Mouse (Mus musculus): ENCODE measurements around the gene Ulk4. TPM values are rescaled to one million over a fixed set of nuclear protein-coding genes. Genes with fewer than 3 reads are reported as not detected.

The Ulk4 gene
- polyA plus RNA-seq, 2 experiments, result 0.40 to 30.5 TPM

DNA sequence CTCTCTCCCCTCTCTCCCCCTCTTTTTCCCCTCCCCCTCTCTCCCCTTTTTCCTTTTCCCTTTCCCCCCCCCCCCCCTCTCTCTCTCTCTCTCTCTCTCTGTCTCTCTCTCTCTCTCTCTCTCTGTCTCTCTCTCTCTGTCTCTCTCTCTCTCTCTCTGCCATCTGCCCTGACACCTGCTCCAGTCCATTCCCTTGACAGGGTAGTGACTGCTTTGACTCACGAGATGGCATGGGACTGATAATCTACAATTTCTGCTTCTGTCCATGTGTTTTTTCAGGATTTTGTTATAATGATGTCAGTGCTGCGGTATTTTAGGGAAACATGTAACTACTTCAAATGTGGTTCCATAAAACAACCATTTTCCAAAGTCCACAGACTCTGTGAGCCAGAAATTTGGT lies 147.5 kb downstream of the Ulk4 start:
- ATAC-seq (ENCODE audit: insufficient read depth), result no peak
- Histone ChIP-seq H3K4me3 (ENCODE audit: insufficient read depth in 1 of 2, low read depth in 2 of 2, low read length in 2 of 2) (no peak overlapping the region), H3K27ac (no peak overlapping the region)

DNA sequence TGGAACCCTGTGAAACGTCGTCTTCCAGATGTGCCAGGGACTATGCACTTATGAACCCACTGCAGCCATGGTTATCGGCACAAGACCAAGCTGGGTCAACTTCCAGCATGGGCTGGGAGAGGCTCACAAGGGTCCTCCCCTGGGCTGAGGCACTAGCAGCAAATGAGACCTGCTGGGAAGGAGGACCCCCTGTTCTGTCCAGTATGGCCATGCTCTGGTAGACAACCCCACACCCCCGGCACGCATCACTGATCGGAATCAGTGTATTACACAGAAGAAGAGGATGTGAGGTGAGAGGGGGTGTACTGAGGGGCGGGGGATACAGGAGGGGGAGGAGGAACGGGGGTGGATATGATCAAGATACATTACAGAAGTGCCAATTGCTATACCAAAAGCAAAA lies 148.1 kb downstream of the Ulk4 start:
- Histone ChIP-seq H3K4me3 (ENCODE audit: insufficient read depth in 1 of 2, low read depth in 2 of 2, low read length in 2 of 2) (no peak overlapping the region), H3K36me3 (replicated peaks; ENCODE audit: control insufficient read depth, insufficient read depth, low read depth) (no peaks in the 10 kb centered on the region), H3K27me3 (ENCODE audit: control insufficient read depth, insufficient read depth, low read length) (no peaks in the 10 kb centered on the region), H3K9me3 (ENCODE audit: control insufficient read depth, low read length) (no peaks in the 10 kb centered on the region), H3K27ac (no peak overlapping the region), H3K4me2 (ENCODE audit: low read depth) (no peak overlapping the region), H3K4me1 (replicated peaks; ENCODE audit: control insufficient read depth in 2 of 2, insufficient read depth in 2 of 2, low read length in 1 of 2) (no peaks in the 10 kb centered on the region), H3K9ac (replicated peaks) (no peak overlapping the region)
- no peak for TF ChIP-seq EP300 (IDR thresholded peaks at IDR 0.05; ENCODE audit: low read depth)
- TF ChIP-seq CTCF (IDR thresholded peaks at IDR 0.05; ENCODE audit: low read depth), result no peak
- no peak for ATAC-seq (ENCODE audit: insufficient read depth)
- 71% methylated on average over 8 of the region's 8 CpGs for WGBS (ENCODE audit: insufficient replicate concordance)
- DNase-seq (ENCODE audit: low read depth in 3 of 3, low spot score in 3 of 3), result no peak

More for the DNA sequence above, 147.5 kb downstream of the Ulk4 start:
- Histone ChIP-seq H3K36me3 (replicated peaks; ENCODE audit: control insufficient read depth, insufficient read depth, low read depth) (no peaks in the 10 kb centered on the region), H3K4me1 (replicated peaks; ENCODE audit: control insufficient read depth in 2 of 2, insufficient read depth in 2 of 2, low read length in 1 of 2) (no peaks in the 10 kb centered on the region), H3K27me3 (ENCODE audit: control insufficient read depth, insufficient read depth, low read length) (no peaks in the 10 kb centered on the region), H3K9me3 (ENCODE audit: control insufficient read depth, low read length) (no peaks in the 10 kb centered on the region), H3K4me2 (ENCODE audit: low read depth) (no peak overlapping the region), H3K9ac (replicated peaks) (no peak overlapping the region)
- no peak for DNase-seq (ENCODE audit: low read depth in 3 of 3, low spot score in 3 of 3)
- TF ChIP-seq CTCF (IDR thresholded peaks at IDR 0.05; ENCODE audit: low read depth) (no peak), EP300 (IDR thresholded peaks at IDR 0.05; ENCODE audit: low read depth) (no peak)
- WGBS (ENCODE audit: insufficient replicate concordance), result 56% methylated on average over 2 of the region's 2 CpGs

DNA sequence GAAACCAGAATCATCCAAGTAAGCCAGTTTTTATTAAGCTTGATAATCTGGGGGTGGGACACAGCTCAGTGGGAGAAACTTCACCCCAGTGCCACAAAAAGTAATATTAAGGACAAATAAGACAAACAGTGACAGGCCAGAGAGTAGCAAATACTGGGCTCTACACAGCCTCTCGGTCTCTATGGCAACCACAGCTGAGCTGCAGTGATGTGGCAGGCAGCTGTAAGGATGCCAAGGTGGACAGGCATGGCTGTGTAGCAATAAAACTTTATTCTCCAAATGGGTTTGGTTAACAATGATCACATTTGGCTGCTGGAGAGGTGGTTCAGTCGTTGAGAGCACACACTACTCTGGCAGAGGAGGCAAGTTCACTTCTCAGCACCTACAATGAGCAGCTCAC lies 150.0 kb downstream of the Ulk4 start:
- TF ChIP-seq EP300 (IDR thresholded peaks at IDR 0.05; ENCODE audit: low read depth), result no peak
- TF ChIP-seq CTCF (IDR thresholded peaks at IDR 0.05; ENCODE audit: low read depth), result no peak
- no peaks in the 10 kb centered on the region for H3K27me3 ChIP-seq (ENCODE audit: control insufficient read depth, insufficient read depth, low read length)
- H3K9ac ChIP-seq (replicated peaks), result no peak overlapping the region
- ATAC-seq (ENCODE audit: insufficient read depth), result no peak
- no peaks in the 10 kb centered on the region for H3K4me1 ChIP-seq (replicated peaks; ENCODE audit: control insufficient read depth in 2 of 2, insufficient read depth in 2 of 2, low read length in 1 of 2)
- H3K36me3 ChIP-seq (replicated peaks; ENCODE audit: control insufficient read depth, insufficient read depth, low read depth), result no peaks in the 10 kb centered on the region
- no peaks in the 10 kb centered on the region for H3K9me3 ChIP-seq (ENCODE audit: control insufficient read depth, low read length)
- 64% methylated on average over 2 of the region's 2 CpGs for WGBS (ENCODE audit: insufficient replicate concordance)
- no peak overlapping the region for H3K4me3 ChIP-seq (ENCODE audit: insufficient read depth in 1 of 2, low read depth in 2 of 2, low read length in 2 of 2)
- DNase-seq (ENCODE audit: low read depth in 3 of 3, low spot score in 3 of 3), result no peak
- no peak overlapping the region for H3K4me2 ChIP-seq (ENCODE audit: low read depth)
- H3K27ac ChIP-seq, result no peak overlapping the region

DNA sequence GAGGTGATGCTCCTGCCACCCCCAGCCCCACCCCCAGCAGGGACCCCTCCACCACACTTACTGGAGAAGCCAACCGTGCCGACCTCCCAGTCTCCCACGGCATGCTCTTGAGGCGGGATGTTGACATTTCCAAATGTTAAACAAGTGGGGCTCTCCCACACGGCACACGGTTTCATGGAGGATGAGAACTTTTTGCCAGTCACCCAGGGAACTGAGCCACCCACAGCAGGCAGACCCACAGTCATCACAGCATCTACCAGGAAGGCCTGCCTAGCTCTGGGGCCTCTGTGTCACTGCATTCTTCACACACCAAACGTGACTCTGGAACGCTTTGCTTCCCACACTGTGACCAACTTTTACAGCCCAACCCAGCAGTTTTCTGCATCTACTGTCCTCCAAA lies 152.3 kb downstream of the Ulk4 start:
- DNase-seq (ENCODE audit: low read depth in 3 of 3, low spot score in 3 of 3) (no peak), ATAC-seq (ENCODE audit: insufficient read depth) (no peak)
- Histone ChIP-seq H3K9me3 (ENCODE audit: control insufficient read depth, low read length) (no peaks in the 10 kb centered on the region), H3K4me3 (ENCODE audit: insufficient read depth in 1 of 2, low read depth in 2 of 2, low read length in 2 of 2) (no peak overlapping the region), H3K4me1 (replicated peaks; ENCODE audit: control insufficient read depth in 2 of 2, insufficient read depth in 2 of 2, low read length in 1 of 2) (no peaks in the 10 kb centered on the region), H3K27ac (no peak overlapping the region), H3K9ac (replicated peaks) (no peak overlapping the region), H3K4me2 (ENCODE audit: low read depth) (no peak overlapping the region), H3K36me3 (replicated peaks; ENCODE audit: control insufficient read depth, insufficient read depth, low read depth) (no peaks in the 10 kb centered on the region), H3K27me3 (ENCODE audit: control insufficient read depth, insufficient read depth, low read length) (no peaks in the 10 kb centered on the region)
- TF ChIP-seq EP300 (IDR thresholded peaks at IDR 0.05; ENCODE audit: low read depth), result no peak
- no peak for TF ChIP-seq CTCF (IDR thresholded peaks at IDR 0.05; ENCODE audit: low read depth)
- 69% methylated on average over 8 of the region's 8 CpGs for WGBS (ENCODE audit: insufficient replicate concordance)

DNA sequence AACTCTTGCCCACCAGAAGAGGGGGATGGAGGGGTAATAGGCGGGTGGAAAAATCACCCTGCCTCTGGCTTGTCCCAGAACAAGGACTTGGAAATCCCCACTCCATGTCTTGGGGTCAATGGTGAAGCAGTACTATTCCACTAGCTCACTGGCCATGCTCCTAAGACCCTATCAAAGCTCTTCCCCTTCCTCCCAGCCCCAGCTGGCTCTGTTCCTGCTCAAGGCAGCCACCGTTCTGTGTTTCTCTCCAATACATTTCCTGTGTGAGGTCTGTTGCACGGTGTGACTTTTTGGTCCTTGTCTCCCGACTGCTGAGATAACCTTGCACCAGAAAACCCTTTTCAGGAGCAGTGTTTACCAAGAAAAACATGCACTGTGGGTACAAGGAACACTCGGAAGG lies 155.0 kb downstream of the Ulk4 start:
- Histone ChIP-seq H3K4me1 (replicated peaks; ENCODE audit: control insufficient read depth in 2 of 2, insufficient read depth in 2 of 2, low read length in 1 of 2) (no peaks in the 10 kb centered on the region), H3K36me3 (replicated peaks; ENCODE audit: control insufficient read depth, insufficient read depth, low read depth) (no peaks in the 10 kb centered on the region), H3K27me3 (ENCODE audit: control insufficient read depth, insufficient read depth, low read length) (no peaks in the 10 kb centered on the region), H3K27ac (no peak overlapping the region), H3K4me2 (ENCODE audit: low read depth) (no peak overlapping the region), H3K9me3 (ENCODE audit: control insufficient read depth, low read length) (no peaks in the 10 kb centered on the region), H3K9ac (replicated peaks) (no peak overlapping the region), H3K4me3 (ENCODE audit: insufficient read depth in 1 of 2, low read depth in 2 of 2, low read length in 2 of 2) (no peak overlapping the region)
- TF ChIP-seq CTCF (IDR thresholded peaks at IDR 0.05; ENCODE audit: low read depth) (no peak), EP300 (IDR thresholded peaks at IDR 0.05; ENCODE audit: low read depth) (no peak)
- ATAC-seq (ENCODE audit: insufficient read depth) (no peak), DNase-seq (ENCODE audit: low read depth in 3 of 3, low spot score in 3 of 3) (no peak)
- 36% methylated on average over 5 of the region's 5 CpGs for WGBS (ENCODE audit: insufficient replicate concordance)
